Mouse (Mus musculus) neural tube, embryonic 13.5 days (tissue): ENCODE results near the gene Ipmk. TPM values are rescaled to one million over a fixed set of nuclear protein-coding genes. Genes with fewer than 3 reads are reported as not detected.
"Not testable (repeated sequence)": the region's sequence is repeated elsewhere in the genome, so short reads cannot be mapped to it uniquely, and the experiment has no call there.

Source experiments
- ATAC-seq: fragments of 200-750 bp; cut with Nextera tagmentation; 2 replicates; pipeline ENCODE4 v1.8.0; 2017; ENCODE audit warnings: low read depth, mild to moderate bottlenecking, moderate TSS enrichment, moderate library complexity
- H3K27ac ChIP-seq: fragments of 300-500 bp; sonication (generic); replicated peaks from 2 replicates; pipeline ENCODE4 v1.5.1; 2015; ENCODE audit warnings: moderate library complexity, mild to moderate bottlenecking, inconsistent platforms
- H3K27me3 ChIP-seq: fragments of 300-500 bp; sonication (generic); 2 replicates; pipeline ENCODE4 v1.6.1; 2015; ENCODE audit warnings: mild to moderate bottlenecking, inconsistent platforms
- H3K36me3 ChIP-seq: fragments of 300-500 bp; sonication (generic); 2 replicates; pipeline ENCODE4 v1.6.1; 2015; ENCODE audit warnings: mild to moderate bottlenecking, inconsistent platforms
- H3K4me1 ChIP-seq: fragments of 300-500 bp; sonication (generic); replicated peaks from 2 replicates; pipeline ENCODE4 v1.6.1; 2015; ENCODE audit warnings: inconsistent platforms
- H3K4me2 ChIP-seq: fragments of 300-500 bp; sonication (generic); 2 replicates; pipeline ENCODE4 v1.6.1; 2015; ENCODE audit warnings: inconsistent platforms, mild to moderate bottlenecking, moderate library complexity
- H3K4me3 ChIP-seq: fragments of 300-500 bp; sonication (generic); 2 replicates; pipeline ENCODE4 v1.5.1; 2015; ENCODE audit warnings: mild to moderate bottlenecking, inconsistent platforms
- H3K9ac ChIP-seq: fragments of 300-500 bp; sonication (generic); 2 replicates; pipeline ENCODE4 v1.6.1; 2015; ENCODE audit warnings: moderate library complexity, mild to moderate bottlenecking, inconsistent platforms
- H3K9me3 ChIP-seq: fragments of 300-500 bp; sonication (generic); 2 replicates; pipeline ENCODE4 v1.6.1; 2016; ENCODE audit warnings: inconsistent platforms
- WGBS: fragments of 180-500 bp; shearing (Covaris S2); methylation state at CpG from one replicate; pipeline ENCODE4 v1.1.7; 2015; 5-methylcytosine and 5-hydroxymethylcytosine counted together
- polyA plus RNA-seq: library from polyadenylated mRNA; unstranded; fragments of >200 nt; fragmentation: Nextera tagmentation; extraction: Ambion mirVana; gene quantifications from 2 replicates; pipeline ENCODE4 v1.2.1, GENCODE M21; 2015

Ipmk gene
- polyA plus RNA-seq, 1 experiment from 2014 or later, result 16.0 TPM

- no peak overlapping the region for H3K4me3 ChIP-seq
- 69% methylated on average over 7 of the region's 7 CpGs for WGBS
- H3K27ac ChIP-seq, result no peak overlapping the region
- peaks cover 43% of the 10 kb centered on the region for H3K36me3 ChIP-seq
- no peak for ATAC-seq
- H3K9me3 ChIP-seq, result no peaks in the 10 kb centered on the region
- H3K4me1 ChIP-seq, result no peaks in the 10 kb centered on the region
- H3K4me2 ChIP-seq, result no peak overlapping the region
- H3K9ac ChIP-seq, result no peak overlapping the region
- no peaks in the 10 kb centered on the region for H3K27me3 ChIP-seq
Observed at GRCm38 (mm10) chr10:71382109-71382508, 34.5 kb downstream of the Ipmk start.

GRCm38 (mm10) chr10:71382858-71383551 is 35.4 kb downstream of the Ipmk start:
- WGBS, result 71% methylated on average over 8 of the region's 8 CpGs
- no peak overlapping the region for H3K4me3 ChIP-seq
- no peaks in the 10 kb centered on the region for H3K4me1 ChIP-seq
- no peak overlapping the region for H3K9ac ChIP-seq
- no peak for ATAC-seq
- no peak overlapping the region for H3K27ac ChIP-seq
- no peaks in the 10 kb centered on the region for H3K27me3 ChIP-seq
- H3K36me3 ChIP-seq, result peaks cover 38% of the 10 kb centered on the region
- no peaks in the 10 kb centered on the region for H3K9me3 ChIP-seq
- no peak overlapping the region for H3K4me2 ChIP-seq

GRCm38 (mm10) chr10:71383552-71383924 is 36.0 kb downstream of the Ipmk start:
- H3K4me3 ChIP-seq, ATAC-seq, H3K9me3 ChIP-seq, H3K27ac ChIP-seq, H3K4me2 ChIP-seq, H3K4me1 ChIP-seq, H3K27me3 ChIP-seq, H3K9ac ChIP-seq: not testable (repeated sequence)
- 82% methylated on average over 6 of the region's 6 CpGs for WGBS
- peaks cover 33% of the 10 kb centered on the region for H3K36me3 ChIP-seq

- 64% methylated on average over 19 of the region's 19 CpGs for WGBS
- H3K27ac ChIP-seq, result no peak overlapping the region
- ATAC-seq, result no peak
- no peak overlapping the region for H3K4me3 ChIP-seq
- no peak overlapping the region for H3K9ac ChIP-seq
- H3K36me3 ChIP-seq, result peaks cover 25% of the 10 kb centered on the region
- no peak overlapping the region for H3K4me2 ChIP-seq
- no peaks in the 10 kb centered on the region for H3K9me3 ChIP-seq
- no peaks in the 10 kb centered on the region for H3K27me3 ChIP-seq
- no peaks in the 10 kb centered on the region for H3K4me1 ChIP-seq
Observed at GRCm38 (mm10) chr10:71384159-71385044, 36.8 kb downstream of the Ipmk start.

GRCm38 (mm10) chr10:71389311-71389710 is 41.7 kb downstream of the Ipmk start:
- H3K4me3 ChIP-seq, result no peak overlapping the region
- no peak for ATAC-seq
- H3K9ac ChIP-seq, result no peak overlapping the region
- H3K27me3 ChIP-seq, result no peaks in the 10 kb centered on the region
- H3K4me1 ChIP-seq, result no peaks in the 10 kb centered on the region
- no peaks in the 10 kb centered on the region for H3K36me3 ChIP-seq
- WGBS, result 94% methylated on average over 5 of the region's 5 CpGs
- no peak overlapping the region for H3K27ac ChIP-seq
- H3K9me3 ChIP-seq, result peaks cover 3% of the 10 kb centered on the region; the same call in 1 of the 2 replicates
- no peak overlapping the region for H3K4me2 ChIP-seq

GRCm38 (mm10) chr10:71398383-71399145 is 51.0 kb downstream of the Ipmk start:
- Histone ChIP-seq H3K27me3 (no peaks in the 10 kb centered on the region), H3K36me3 (no peaks in the 10 kb centered on the region), H3K4me2 (no peak overlapping the region), H3K4me3 (no peak overlapping the region), H3K9ac (no peak overlapping the region), H3K9me3 (0 out of 2 replicates have a peak, but pooled peaks cover 4% of the 10 kb centered on the region), H3K27ac (no peak overlapping the region), H3K4me1 (no peaks in the 10 kb centered on the region)
- 85% methylated on average over 10 of the region's 10 CpGs for WGBS
- ATAC-seq, result no peak

- no peak overlapping the region for H3K4me3 ChIP-seq
- no peaks in the 10 kb centered on the region for H3K4me1 ChIP-seq
- H3K4me2 ChIP-seq, result no peak overlapping the region
- no peak overlapping the region for H3K27ac ChIP-seq
- no peaks in the 10 kb centered on the region for H3K36me3 ChIP-seq
- 82% methylated on average over 8 of the region's 8 CpGs for WGBS
- H3K9ac ChIP-seq, result no peak overlapping the region
- no peak for ATAC-seq
- no peaks in the 10 kb centered on the region for H3K27me3 ChIP-seq
- H3K9me3 ChIP-seq, result 0 out of 2 replicates have a peak, but pooled peaks cover 4% of the 10 kb centered on the region
Observed at GRCm38 (mm10) chr10:71399399-71399798, 51.8 kb downstream of the Ipmk start.

- no peaks in the 10 kb centered on the region for H3K27me3 ChIP-seq
- H3K9ac ChIP-seq, result no peak overlapping the region
- H3K27ac ChIP-seq, result no peak overlapping the region
- H3K4me2 ChIP-seq, result no peak overlapping the region
- no peak overlapping the region for H3K4me3 ChIP-seq
- H3K4me1 ChIP-seq, result no peaks in the 10 kb centered on the region
- 87% methylated on average over 8 of the region's 8 CpGs for WGBS
- no peaks in the 10 kb centered on the region for H3K36me3 ChIP-seq
- no peak for ATAC-seq
- H3K9me3 ChIP-seq, result 0 out of 2 replicates have a peak, but pooled peaks cover 4% of the 10 kb centered on the region
Observed at GRCm38 (mm10) chr10:71399987-71400386, 52.4 kb downstream of the Ipmk start.

GRCm38 (mm10) chr10:71400818-71401646 is 53.5 kb downstream of the Ipmk start:
- no peak overlapping the region for H3K4me2 ChIP-seq
- no peak overlapping the region for H3K27ac ChIP-seq
- H3K4me1 ChIP-seq, result no peaks in the 10 kb centered on the region
- H3K9me3 ChIP-seq, result 0 out of 2 replicates have a peak, but pooled peaks cover 4% of the 10 kb centered on the region
- no peaks in the 10 kb centered on the region for H3K27me3 ChIP-seq
- H3K9ac ChIP-seq, result no peak overlapping the region
- peak; percentile 59; the same call in 1 of the 2 replicates for ATAC-seq
- 61% methylated on average over 13 of the region's 13 CpGs for WGBS
- no peaks in the 10 kb centered on the region for H3K36me3 ChIP-seq
- no peak overlapping the region for H3K4me3 ChIP-seq

GRCm38 (mm10) chr10:71403638-71404037 is 56.1 kb downstream of the Ipmk start:
- H3K9me3 ChIP-seq, result no peaks in the 10 kb centered on the region
- no peaks in the 10 kb centered on the region for H3K4me1 ChIP-seq
- no peak overlapping the region for H3K9ac ChIP-seq
- H3K4me3 ChIP-seq, result no peak overlapping the region
- ATAC-seq, result no peak
- no peaks in the 10 kb centered on the region for H3K27me3 ChIP-seq
- H3K4me2 ChIP-seq, result no peak overlapping the region
- H3K27ac ChIP-seq, result no peak overlapping the region
- H3K36me3 ChIP-seq, result no peaks in the 10 kb centered on the region
- 70% methylated on average over 3 of the region's 3 CpGs for WGBS

GRCm38 (mm10) chr10:71405523-71406217 is 58.1 kb downstream of the Ipmk start:
- Histone ChIP-seq H3K4me1 (no peaks in the 10 kb centered on the region), H3K4me3 (no peak overlapping the region), H3K27ac (no peak overlapping the region), H3K4me2 (no peak overlapping the region), H3K9me3 (no peaks in the 10 kb centered on the region), H3K36me3 (no peaks in the 10 kb centered on the region), H3K9ac (no peak overlapping the region), H3K27me3 (no peaks in the 10 kb centered on the region)
- 72% methylated on average over 5 of the region's 5 CpGs for WGBS
- no peak for ATAC-seq
